Mouse (Mus musculus) E14TG2a.4 (cell line): ENCODE measurements around the gene Cbln1.

Source experiments
- CTCF ChIP-seq: conservative IDR thresholded peaks from 2 replicates; pipeline ENCODE4 v1.5.1; 2014; ENCODE audit warnings: low read length
- NANOG ChIP-seq: IDR thresholded peaks from 2 replicates; pipeline ENCODE4 v1.6.1; 2014; ENCODE audit warnings: borderline replicate concordance, low read length, mixed read lengths
- POU5F1 ChIP-seq: IDR thresholded peaks from 2 replicates; pipeline ENCODE4 v1.6.1; 2014; ENCODE audit warnings: low read length, borderline replicate concordance

DNA sequence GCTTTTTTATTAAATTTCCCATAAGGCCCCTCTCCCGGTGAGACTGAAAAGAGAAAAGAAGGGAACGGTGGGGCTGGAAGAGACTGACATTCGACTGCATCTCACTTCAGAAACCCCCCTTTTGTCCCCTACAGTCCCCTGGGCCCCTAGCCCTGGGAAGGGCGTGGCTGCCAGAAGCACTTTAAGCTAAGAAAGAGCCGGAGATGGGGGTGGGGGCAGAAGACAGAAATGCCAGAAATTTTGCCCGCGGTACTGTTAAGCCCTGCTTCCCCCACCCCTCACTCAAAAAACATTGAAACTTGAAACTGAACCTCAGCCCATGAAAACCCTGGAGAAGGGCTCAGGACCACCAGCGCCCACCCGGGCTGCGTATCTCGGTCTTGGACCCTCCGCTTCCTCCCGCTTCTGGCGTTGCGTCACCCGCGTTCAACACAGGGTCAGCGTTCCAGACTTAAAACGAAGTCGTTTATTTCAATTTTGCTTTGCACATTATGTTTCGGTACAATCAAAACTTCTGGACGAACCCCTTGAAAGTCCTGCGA lies 3.9 kb downstream of the Cbln1 start:
- TF ChIP-seq CTCF (no peak), POU5F1 (no peak), NANOG (no peak)
